Mouse (Mus musculus): ENCODE results near the gene Melk.
A peak's percentile ranks its signal among the peaks of the same experiment; 100 is the strongest.

Gene Melk

GRCm38 (mm10) chr4:44300781-44301750 lies at the start of gene Melk:
Melk (plus strand) TSS chr4:44300876.
- peak; percentile 69 for DNase-seq (ENCODE audit: low spot score)

- no peak for DNase-seq (ENCODE audit: low spot score)
Observed at GRCm38 (mm10) chr4:44251521-44251920, 49.2 kb upstream of the Melk start.

- DNase-seq (ENCODE audit: low spot score): no peak
Observed at GRCm38 (mm10) chr4:44251966-44252916, 48.4 kb upstream of the Melk start.

GRCm38 (mm10) chr4:44253191-44253590 lies 47.5 kb upstream of the Melk start:
- DNase-seq (ENCODE audit: low spot score): no peak

- no peak for DNase-seq (ENCODE audit: low spot score)
Observed at GRCm38 (mm10) chr4:44254579-44254978, 46.1 kb upstream of the Melk start.

GRCm38 (mm10) chr4:44259126-44259525 lies 41.5 kb upstream of the Melk start:
- no peak for DNase-seq (ENCODE audit: low spot score)

- peak; percentile 56 for DNase-seq (ENCODE audit: low spot score)
Observed at GRCm38 (mm10) chr4:44260244-44260643, 40.4 kb upstream of the Melk start.

- DNase-seq (ENCODE audit: low spot score): no peak
Observed at GRCm38 (mm10) chr4:44265500-44265899, 35.2 kb upstream of the Melk start.

GRCm38 (mm10) chr4:44267437-44267836 lies 33.2 kb upstream of the Melk start:
- DNase-seq (ENCODE audit: low spot score): no peak

GRCm38 (mm10) chr4:44269376-44269817 lies 31.3 kb upstream of the Melk start:
- no peak for DNase-seq (ENCODE audit: low spot score)

GRCm38 (mm10) chr4:44271134-44271533 lies 29.5 kb upstream of the Melk start:
- DNase-seq (ENCODE audit: low spot score): no peak

- DNase-seq (ENCODE audit: low spot score): no peak
Observed at GRCm38 (mm10) chr4:44281597-44282265, 18.9 kb upstream of the Melk start.

- peak; percentile 35 for DNase-seq (ENCODE audit: low spot score)
Observed at GRCm38 (mm10) chr4:44292534-44292933, 8.1 kb upstream of the Melk start.

GRCm38 (mm10) chr4:44295837-44296236 lies 4.8 kb upstream of the Melk start:
- DNase-seq (ENCODE audit: low spot score): no peak

GRCm38 (mm10) chr4:44306585-44306984 lies 5.9 kb downstream of the Melk start:
- no peak for DNase-seq (ENCODE audit: low spot score)

- no peak for DNase-seq (ENCODE audit: low spot score)
Observed at GRCm38 (mm10) chr4:44310429-44310828, 9.8 kb downstream of the Melk start.

GRCm38 (mm10) chr4:44310911-44311310 lies 10.2 kb downstream of the Melk start:
- DNase-seq (ENCODE audit: low spot score): no peak

- no peak for DNase-seq (ENCODE audit: low spot score)
Observed at GRCm38 (mm10) chr4:44316270-44316809, 15.7 kb downstream of the Melk start.

- no peak for DNase-seq (ENCODE audit: low spot score)
Observed at GRCm38 (mm10) chr4:44320448-44320847, 19.8 kb downstream of the Melk start.

- no peak for DNase-seq (ENCODE audit: low spot score)
Observed at GRCm38 (mm10) chr4:44322124-44322523, 21.4 kb downstream of the Melk start.

- no peak for DNase-seq (ENCODE audit: low spot score)
Observed at GRCm38 (mm10) chr4:44325453-44325852, 24.8 kb downstream of the Melk start.

GRCm38 (mm10) chr4:44326721-44327120 lies 26.0 kb downstream of the Melk start:
- no peak for DNase-seq (ENCODE audit: low spot score)

Measured in ovary, postnatal 14 days (tissue).